Mouse (Mus musculus) thymus, postnatal 36 days (tissue): ENCODE data around the gene Snhg11.

ENCODE experiments used
- DNase-seq, 2 experiments: peaks; one replicate each; pipeline ENCODE4 v3.0.0; 2022; ENCODE audit warnings: mixed read lengths in 2 of 2

The Snhg11 gene

DNA sequence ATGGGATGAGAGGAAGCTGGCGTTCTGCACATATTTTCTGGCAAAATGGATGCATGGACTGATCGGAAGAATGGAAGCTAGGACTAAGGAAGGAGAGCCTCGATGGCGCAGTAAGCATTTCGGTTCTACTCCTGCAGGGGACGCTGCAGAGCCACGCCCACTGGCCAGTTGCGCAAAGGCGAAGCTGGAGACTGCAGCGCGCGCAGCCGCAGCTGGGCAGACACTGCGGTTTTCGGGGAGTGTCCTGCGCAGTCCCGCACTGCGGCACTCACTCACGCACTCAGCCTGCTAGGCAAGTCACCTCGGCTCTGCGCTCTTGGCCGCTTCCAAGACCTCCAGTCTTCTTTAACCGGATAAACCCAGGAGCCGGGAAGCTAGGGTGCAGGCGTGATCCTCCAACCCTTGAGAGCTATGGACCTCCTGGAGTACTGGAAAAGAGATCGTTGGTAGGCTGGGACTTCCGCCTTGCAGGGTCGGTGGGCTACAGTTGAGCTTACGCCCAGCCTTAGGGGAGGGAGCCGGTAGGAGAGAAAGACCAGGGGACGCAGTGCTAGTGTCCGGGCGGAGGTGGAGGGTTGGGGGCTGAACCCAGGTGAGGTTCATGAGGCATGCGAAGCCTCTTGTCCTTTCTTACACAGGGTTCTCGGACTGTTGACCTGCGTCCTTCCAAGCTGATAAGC lies at the start of gene Snhg11:
TSS of gene Snhg11 (plus strand) at position 196 of the 680 bp plus-strand sequence.
- no peak for DNase-seq

DNA sequence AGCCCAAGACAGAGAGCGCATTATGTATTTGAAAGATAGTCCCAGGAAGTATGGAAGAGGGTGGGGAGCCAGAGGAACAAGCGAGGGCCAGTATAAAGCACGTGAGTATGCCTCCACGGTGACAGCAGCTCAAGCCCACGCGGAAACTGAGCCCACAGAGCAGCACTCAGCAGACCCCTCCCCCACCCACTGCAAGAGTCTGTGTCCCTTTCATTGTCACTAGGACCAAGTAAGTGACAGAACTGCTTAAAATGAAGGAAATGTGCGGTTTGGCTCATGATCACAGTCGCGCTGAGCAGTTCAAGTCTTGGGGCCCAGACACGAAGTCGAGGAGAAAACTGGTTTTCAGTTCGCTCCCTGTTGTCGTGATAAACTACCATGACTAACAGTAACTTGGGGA lies 41.1 kb upstream of the Snhg11 start:
- DNase-seq: no peak

DNA sequence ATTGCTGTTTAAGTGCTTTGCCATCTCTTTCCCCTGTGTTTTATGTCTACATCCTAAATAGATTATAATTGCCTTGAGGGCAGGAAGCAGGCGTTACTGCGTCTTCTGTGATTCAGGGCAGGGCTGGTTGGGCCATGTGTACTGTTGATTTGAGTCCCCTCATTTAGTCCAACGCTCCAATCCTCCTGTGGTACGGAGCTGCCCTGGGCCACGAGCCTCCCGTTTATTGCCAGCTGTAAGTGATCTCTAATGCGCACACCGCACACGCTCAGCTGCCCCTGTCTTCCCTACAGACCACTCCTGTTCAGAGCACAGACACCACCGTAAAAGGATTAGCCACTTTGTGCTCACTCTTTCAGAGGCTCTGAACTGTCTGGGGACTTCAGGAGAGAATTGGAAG lies 37.7 kb upstream of the Snhg11 start:
- no peak for DNase-seq

DNA sequence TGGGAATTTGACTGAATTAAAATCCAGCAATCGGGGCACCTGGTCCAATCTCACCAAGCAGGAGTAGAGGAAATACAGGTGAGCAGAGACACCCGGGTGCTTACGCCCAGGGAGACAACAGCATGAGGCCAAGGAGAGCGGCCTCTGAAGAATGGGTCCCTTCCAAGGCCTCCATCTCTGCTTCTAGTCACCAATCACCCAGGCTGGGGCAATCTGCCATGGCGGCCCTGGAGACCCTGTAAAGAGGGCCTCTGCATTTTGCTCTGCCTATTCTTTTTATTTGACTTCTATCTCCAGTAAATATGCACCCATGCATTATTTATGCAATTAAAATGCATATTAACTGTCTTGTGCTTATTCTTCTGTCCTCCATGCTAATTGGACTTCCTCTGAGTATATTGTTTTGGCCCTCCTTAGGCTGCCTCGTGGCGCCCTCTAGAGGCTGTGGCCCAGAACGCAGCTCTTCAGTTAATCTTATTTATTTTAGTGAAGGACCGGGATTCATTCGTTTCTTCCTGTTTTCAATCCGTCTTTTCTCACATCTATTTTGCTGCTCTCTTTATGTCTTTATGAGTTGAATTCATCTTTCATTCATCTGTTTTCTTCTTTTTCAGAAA lies 35.4 kb upstream of the Snhg11 start:
- peak; percentile 50 for DNase-seq

DNA sequence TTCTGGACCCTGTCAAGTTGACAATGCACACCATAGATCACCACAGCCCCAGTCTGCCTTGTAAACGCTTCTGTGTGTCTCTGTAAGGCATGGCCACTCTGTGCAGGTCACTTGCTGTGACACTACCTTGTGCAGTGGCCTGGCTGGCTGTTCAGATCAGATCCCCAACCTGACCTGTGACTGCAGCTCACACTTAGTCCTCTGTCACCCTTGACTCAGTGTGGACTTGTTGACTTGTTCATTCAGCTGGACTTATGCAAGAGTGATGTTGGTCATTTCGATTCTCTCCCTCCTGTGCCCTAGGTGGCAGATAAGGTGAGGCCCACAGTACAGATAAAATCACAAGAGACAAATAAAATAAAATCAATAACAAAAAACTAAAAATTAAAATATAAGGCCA lies 34.1 kb upstream of the Snhg11 start:
- no peak for DNase-seq

DNA sequence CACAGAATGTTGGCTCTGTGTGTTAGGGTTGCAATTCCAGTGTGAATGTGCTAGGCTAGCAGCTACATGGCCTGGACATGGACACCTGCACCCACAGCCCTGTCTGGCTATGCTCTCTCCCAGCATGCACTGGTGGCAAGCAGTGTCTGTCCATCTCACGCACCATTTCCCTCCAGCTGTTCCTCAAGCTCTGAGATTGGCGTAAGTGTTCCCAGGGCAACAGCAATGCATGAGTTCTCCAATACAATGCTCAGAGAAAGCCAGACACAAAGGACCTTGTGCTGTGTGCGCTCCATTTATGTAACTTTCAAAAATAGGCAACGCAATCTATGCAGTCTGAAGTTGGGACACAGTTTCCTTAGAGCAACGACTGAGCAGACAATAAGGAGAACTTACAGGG lies 31.9 kb upstream of the Snhg11 start:
- no peak for DNase-seq

DNA sequence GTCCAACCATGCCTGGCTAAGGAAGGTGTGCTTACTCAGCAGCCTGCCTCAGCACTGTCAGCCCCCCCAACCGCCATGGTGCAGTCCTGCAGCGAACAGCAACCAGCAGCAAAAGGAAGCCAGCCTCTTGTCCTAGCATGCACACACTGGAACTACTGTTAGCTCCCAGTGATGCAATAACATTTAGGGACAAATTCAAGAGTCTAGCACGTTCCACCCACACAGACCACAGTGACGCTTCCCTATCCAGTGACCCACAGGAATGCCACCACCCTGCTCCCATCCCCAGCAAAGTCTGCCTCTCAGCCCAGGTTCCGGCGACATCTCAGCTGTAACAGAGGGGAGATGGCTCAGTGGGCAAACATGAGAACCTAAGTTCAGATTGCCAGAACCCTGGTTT lies 29.0 kb upstream of the Snhg11 start:
- DNase-seq: no peak

DNA sequence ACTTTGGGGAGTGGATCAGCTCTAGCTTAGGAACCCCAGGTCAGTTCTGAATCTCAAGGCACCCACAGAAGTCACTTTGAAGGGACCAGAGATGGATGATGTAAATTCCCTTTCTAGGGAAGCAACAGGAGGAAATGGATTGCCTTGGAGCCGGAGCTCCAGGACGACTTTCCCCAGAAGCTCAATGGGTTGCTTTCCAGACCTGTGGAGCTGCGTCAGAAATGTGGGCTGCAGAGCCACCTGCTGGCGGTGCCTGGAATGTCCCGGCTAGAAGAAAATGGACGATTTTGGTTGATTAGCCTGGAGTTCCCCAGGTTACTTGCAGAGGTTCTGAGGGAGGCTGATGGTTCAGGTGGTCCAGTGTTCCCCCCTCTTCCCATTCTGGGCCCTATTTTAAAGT lies 27.6 kb upstream of the Snhg11 start:
- peak; percentile 44 to 54 for DNase-seq

DNA sequence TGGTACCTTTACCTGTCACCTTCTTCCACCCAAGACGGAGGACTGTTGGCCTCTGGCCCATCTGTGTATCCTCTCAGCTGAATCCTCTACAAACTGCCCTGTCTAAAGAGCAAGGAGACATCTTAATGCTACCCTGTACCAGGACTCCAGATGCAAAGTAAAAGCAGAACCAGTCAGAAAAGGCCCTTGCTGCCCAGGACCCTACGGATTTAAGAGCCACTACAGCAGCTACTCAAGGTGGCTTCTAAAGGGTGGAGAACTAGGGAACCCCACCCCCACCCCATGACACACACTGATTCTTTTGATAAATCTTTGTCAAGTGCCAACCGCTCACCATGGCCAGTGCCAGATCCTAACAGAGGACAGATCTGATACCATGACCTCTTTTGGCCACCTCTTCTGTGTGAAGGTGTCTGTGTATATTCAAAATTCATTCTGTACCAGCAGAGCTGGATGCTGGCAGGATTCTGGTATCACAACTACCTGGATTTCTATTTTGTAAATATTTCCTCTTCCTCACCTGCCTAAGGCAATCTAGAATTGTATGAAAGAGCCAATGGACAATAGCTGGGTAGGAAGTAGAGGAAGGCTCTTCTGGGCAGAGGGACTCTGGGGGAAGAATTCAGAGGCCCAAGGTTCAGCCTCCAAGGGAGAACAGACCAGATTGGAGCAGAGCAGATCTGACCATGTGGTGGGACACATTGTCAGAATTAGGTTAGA lies 22.5 kb upstream of the Snhg11 start:
- DNase-seq: no peak

DNA sequence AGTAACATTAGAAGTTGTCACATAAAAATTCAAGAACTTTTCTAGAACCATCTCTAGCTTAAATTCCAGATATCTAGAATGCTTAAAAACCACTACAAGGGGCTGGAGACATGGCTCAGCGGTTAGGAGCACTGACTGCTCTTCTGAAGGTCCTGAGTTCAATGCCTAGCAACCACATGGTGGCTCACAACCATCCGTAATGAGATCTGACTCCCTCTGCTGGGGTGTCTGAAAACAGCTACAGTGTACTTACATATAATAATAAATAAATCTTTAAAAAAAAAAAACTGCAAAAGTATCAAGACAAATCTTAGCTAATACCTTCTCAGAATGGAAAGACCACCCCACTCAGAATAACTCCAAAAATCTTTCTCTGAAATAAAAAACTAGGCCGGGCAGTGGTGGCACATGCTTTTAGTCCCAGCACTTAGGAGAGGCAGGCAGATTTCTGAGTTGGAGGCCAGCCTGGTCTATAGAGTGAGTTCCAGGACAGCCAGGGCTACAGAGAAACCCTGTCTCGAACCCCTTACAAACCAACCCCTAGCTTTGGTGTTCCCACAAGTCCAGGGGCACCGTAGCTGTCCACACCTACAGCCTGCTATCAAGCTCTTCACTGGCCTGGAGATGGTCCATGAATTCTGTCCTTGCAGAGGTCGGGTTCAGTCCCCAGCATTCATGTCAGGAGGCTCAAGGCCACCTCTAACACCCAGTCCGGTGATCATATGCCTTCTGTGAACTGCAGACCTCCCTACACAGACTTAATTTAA lies 20.9 kb upstream of the Snhg11 start:
- DNase-seq: no peak

DNA sequence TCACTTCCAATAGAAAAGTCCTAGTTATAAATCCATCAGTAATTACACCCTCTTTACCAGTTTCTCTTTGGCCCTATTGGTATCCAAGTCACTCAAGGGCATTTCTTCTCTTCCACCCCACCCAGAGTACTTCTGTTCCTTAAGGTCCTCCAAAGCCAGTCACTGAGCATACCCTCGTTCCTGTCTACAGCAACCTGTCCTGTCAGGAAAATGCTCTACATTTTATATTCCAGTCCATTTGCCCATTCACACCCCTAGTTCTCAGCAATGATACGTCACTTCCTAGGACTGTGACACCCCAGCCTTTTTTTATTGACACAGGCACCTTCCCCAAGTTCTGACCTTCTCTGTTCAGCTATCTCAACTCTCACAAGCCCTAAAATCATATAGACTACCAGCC lies 20.2 kb upstream of the Snhg11 start:
- DNase-seq: no peak

DNA sequence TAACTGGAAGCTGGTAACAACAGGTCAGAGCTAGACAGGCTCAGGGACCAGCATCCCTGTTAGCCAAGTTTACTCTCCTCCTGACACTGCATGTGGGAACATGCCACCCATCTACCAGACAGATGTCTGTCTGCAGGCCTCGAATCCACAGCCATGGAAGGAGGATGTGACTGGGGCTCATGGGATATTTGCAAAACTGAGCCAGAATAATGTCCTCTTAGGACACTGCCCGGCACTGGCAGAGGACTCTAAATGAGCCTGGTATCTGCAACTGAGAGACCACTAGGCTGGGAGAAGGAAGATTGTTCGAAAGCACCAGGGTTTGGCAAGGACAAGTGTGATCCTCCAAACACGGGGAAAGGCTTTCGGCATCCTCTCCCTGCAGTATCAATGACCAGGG lies 19.3 kb upstream of the Snhg11 start:
- no peak for DNase-seq

DNA sequence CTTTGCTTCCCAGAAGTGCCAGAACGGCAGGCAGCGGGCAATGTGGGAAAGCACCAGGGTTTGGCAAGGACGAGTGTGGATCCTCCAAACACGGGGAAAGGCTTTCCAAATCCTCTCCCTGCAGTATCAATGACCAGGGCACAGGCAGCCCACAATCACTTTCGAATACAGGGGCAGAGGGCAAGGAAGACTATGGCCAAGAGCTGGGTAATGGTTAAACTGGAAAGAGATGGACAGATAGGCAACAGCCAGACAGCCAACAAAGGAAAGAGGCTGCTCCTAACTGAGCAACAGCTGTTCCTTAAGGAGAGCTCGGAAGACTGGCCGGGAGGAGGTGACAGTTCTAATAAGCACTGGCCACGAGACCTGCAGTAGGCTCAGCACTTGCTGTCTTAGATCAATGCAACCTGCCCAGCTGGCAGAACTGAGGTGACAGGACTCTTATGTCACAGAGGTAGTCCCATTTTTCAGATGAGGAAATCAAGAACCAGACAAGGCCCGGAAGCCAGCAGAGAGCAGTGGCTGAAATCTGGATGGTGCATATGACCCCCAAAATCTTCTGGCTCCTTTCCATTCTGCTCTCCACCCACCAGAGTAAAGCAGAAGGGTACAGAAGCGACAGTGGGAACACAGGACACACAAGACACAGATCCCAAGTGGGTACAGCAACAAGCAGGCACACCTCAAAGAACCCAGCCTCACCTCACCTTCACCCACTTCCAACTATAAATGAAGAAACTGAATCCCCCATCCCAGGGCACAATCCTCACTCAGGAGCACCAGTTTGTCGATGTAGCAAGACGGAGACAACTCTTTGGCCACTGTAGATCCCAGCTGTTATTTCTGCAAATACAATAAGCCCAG lies 15.4 kb upstream of the Snhg11 start:
- no peak for DNase-seq

DNA sequence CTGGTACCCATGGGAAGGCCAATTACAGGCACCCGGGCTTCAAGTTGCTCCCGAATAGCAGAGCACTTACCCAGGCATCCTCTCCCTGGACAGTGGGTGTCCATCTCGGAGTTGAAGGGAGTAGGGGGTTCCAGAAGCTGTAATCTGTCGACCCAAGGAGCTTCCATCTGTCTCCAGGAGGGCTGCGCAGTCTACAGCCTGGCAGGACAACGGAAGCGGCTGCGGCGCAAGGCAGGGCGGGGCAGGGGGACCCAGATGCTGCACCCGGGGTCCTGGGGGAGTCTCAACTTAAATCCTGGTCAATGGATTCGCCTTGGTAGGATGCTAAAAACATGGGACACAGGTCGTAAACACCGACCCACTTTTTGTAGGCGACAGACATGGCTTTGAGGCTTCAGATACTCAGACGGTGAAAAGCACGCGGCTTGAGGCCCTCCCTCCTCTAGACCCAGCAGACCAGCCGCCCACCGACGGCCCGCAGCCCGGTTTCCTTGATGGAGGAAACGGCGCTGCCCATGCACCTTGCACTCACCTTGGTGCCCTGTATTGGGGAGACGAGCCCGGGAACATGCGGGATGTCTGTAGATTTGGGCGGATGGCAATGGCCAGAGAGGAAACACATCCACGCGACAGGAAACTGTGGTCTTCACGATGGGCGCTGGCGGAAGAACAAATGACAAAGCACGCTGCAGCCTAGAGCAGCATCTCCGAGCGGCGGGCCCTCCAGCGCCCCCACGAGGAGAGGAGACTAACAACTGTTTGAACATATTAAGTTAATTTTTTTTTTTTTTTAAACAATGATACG lies 14.4 kb upstream of the Snhg11 start:
- DNase-seq: peak; percentile 81 to 85

DNA sequence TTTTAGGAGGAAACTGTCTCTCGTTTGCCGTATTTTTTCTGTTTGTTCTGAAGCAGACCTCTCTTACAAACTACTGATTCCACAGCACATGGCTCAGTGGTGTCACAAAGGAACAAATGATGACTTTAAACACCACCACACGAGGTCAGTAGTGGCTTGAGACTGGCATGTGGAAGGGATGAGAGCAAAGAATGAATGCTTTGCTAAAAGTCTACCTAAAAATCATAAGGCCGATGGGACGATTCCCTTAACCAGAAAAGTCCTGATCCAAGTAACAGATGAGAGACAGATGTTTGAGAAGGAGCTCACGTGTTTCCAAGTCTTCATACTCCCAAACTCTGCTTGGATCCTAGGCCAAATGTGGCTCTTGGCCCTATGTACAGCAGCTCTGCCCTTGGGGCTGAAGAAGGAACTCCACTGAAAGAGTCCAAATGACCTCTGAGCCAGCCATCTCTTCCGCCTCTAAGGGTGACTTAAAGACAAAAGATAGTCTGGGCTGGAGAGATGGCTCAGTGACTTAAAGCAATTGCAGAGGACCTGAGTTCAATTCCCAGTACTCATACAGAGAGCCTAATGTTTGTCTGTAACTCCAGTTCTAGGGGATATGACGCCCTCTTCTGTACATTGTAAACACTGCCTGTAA lies 13.6 kb upstream of the Snhg11 start:
- no peak for DNase-seq

DNA sequence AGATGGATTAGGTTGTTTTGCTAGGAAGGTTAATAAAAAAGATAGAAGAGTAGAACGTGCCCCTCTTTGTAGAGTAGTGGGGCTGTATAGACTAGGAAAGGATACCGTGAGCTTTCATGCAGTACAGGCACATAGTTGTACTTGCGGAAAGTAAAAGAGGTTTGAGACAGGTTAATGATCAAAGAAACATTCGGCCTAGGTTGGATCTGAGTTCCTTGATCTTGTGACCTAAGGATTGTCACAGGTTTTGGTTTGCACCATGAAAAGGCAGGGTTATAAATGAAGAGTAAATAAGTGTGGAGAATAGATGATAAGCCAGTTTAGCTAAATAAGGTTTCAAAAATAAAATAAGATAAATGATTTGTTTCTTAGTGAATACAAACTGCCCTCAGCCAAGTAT lies 11.3 kb upstream of the Snhg11 start:
- DNase-seq: no peak

DNA sequence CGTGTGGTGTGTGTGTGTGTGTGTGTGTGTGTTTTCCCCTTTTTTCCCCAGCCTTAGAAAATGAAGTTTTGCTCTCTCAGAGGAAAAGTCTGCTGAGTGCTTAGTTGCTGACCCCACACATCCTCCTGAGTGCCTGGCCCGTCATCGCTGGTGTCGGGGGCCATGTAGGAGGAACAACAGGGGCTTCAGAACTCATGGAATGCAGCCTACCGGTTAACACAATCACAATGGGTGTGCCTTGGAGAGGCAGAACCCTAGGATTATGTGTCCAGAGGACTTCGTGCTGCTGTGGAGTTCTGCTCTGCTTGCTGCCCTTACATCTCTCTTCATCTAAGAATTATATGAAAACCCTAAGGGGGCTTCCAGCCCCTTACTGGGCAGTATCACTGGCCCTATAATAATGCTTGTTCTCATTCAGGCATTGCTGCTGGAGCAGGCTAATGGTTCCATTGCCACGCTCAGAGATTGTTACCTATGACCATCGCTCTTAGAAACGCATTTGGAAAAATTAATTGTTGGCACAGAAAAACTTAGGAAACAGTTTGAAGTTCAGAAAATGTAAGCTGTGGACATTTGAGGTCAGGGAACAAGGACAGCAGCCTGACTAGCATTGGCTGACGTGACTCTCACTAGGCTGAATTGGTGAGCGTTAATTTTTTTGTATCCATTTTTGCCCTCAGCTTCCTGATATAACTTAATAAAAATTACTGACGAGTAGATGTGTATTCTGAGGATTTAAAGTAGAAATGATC lies 10.2 kb upstream of the Snhg11 start:
- no peak for DNase-seq

DNA sequence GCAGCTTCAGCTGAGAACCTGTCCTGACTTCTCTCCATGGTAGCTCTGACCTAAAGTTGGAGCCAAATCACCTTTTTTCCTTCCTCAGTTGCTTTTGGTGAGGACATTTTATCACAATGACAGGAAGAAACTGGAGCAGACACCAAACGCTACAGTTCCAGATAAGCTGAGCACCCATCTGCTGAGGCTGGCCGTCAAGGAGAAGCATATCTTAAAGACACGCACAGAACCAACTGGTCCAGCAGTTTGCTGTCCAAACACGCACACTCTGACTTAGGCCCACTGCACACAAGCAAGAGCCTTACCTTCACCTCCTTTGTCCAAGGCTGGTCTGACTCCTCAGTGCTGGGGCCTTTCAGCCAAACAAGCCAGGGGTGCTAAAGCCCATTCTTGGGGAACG lies 7.8 kb upstream of the Snhg11 start:
- no peak for DNase-seq

DNA sequence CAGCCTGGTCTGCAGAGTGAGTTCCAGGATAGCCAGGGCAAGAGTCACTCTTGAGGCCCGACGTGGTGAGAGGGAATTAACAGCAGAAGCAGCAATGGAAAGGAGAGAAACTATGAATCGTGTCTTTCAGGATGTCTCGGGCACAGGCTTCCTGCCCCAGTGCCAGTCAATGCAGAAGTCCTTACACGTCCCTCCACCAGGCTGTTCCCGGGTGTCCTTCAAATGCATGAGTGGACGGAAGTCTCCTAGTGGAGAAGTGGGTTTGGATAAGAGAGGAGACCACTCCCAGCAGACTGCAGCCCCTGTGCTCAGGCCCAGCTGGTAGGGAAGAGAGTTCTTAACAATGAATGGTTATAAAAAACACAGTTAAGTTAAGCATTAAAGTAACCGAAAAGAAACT lies 7.1 kb upstream of the Snhg11 start:
- no peak for DNase-seq

DNA sequence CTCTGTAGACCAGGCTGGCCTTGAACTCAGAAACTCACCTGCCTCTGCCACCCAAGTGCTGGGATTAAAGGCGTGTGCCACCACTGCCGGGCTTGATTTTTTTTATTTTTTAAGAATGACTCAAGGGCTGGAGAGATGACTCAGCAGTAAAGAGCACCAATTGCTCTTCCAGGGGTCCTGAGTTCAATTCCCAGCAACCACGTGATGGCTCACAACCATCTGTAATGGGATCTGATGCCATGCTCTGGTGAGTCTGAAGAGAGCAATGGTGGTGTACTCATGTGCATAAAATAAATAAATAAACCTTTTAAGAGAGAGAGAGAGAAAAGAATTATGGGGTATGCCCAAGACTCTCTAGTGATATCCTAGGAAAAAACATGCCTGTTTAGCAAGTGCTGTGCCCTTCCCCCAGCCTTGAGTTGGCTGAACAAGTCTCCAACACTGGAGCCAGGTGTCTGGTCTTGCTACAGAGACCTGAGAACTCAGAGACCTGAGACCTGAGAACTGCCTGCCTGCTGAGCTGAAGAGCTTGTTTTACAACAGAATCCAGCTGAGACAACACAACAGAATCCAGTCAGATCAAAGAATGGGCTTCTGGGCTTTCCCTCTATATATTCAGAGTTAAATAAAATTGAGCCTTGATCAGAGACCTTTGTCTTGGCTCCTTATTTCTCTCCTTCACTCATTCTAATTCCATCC lies 5.8 kb upstream of the Snhg11 start:
- DNase-seq: no peak
